ENCODE assay signal across 23 mouse cellular contexts in genomic region chr4:152168052-152168451, GRCm38 (mm10). TPM values are rescaled to one million over a fixed set of nuclear protein-coding genes. Genes with fewer than 3 reads are reported as not detected.
DNase-seq lines count a peak whose midpoint lies in the region; ATAC-seq and TF ChIP-seq lines count a peak whose summit lies in the region.
"Had no signal": no experiment of that assay in that cellular context is flagged by ENCODE, and none has a peak within 500 bp of the region (broad histone marks: within the 10 kb centered on the region; RNA-seq: fewer than 3 reads in every experiment).

No protein-coding gene starts in this region.

- H3K27me3 ChIP-seq in forebrain, embryonic 14.5 days (replicated peaks; ENCODE audit: control insufficient read depth, insufficient read depth, low read length): 0 out of 2 replicates have a peak, but pooled peaks cover under 1% of the 10 kb centered on the region
- H3K27me3 ChIP-seq in forebrain, embryonic 11.5 days (ENCODE audit: control insufficient read depth, insufficient read depth, low read length): no peaks in the 10 kb centered on the region
- peaks cover 4% of the 10 kb centered on the region; the same call in 1 of the 2 replicates for H3K27me3 ChIP-seq in midbrain, postnatal 0 days (ENCODE audit: insufficient read depth, low read length)
- peaks cover 31% of the 10 kb centered on the region for H3K27me3 ChIP-seq in midbrain, embryonic 10.5 days (ENCODE audit: low read depth, poor library complexity, severe bottlenecking)
- no peaks in the 10 kb centered on the region for H3K27me3 ChIP-seq in forebrain, embryonic 16.5 days (replicated peaks; ENCODE audit: control insufficient read depth, insufficient read depth, low read length)

- 0 out of 2 replicates have a peak, but pooled peaks cover 2% of the 10 kb centered on the region for H3K4me1 ChIP-seq in forebrain, embryonic 14.5 days (ENCODE audit: control insufficient read depth, insufficient read depth, low read length)
- H3K4me1 ChIP-seq in forebrain, embryonic 11.5 days (replicated peaks; ENCODE audit: control insufficient read depth, insufficient read depth, low read length): no peaks in the 10 kb centered on the region
- H3K4me1 ChIP-seq in midbrain, postnatal 0 days (ENCODE audit: insufficient read depth, low read length): no peaks in the 10 kb centered on the region
- H3K4me1 ChIP-seq in midbrain, embryonic 10.5 days: no peaks in the 10 kb centered on the region
- H3K4me1 ChIP-seq in forebrain, embryonic 16.5 days (replicated peaks; ENCODE audit: control insufficient read depth, insufficient read depth, low read length): 0 out of 2 replicates have a peak, but pooled peaks cover 3% of the 10 kb centered on the region
- H3K4me1 ChIP-seq: embryonic facial prominence, embryonic 12.5 days had no signal

- ATAC-seq in forebrain, embryonic 14.5 days: peak; percentile 65
- ATAC-seq in forebrain, embryonic 11.5 days (replicated peaks; ENCODE audit: low FRiP score): no peak
- no peak for ATAC-seq in midbrain, postnatal 0 days (ENCODE audit: low FRiP score)
- peak; percentile 73 for ATAC-seq in forebrain, embryonic 16.5 days

- H3K27ac ChIP-seq in forebrain, embryonic 14.5 days (ENCODE audit: low read depth, low read length): peak overlapping the region; percentile 21; the same call in 1 of the 2 replicates
- H3K27ac ChIP-seq in forebrain, embryonic 11.5 days (ENCODE audit: low read depth, low read length): no peak overlapping the region
- no peak overlapping the region for H3K27ac ChIP-seq in midbrain, postnatal 0 days (ENCODE audit: low read depth, low read length)
- no peak overlapping the region for H3K27ac ChIP-seq in midbrain, embryonic 10.5 days (replicated peaks)
- no peak overlapping the region for H3K27ac ChIP-seq in forebrain, embryonic 16.5 days (ENCODE audit: low read length)
- H3K27ac ChIP-seq: embryonic facial prominence, embryonic 12.5 days; hindbrain, embryonic 15.5 days; left cerebral cortex, adult 2 months; limb, embryonic 10.5 days had no signal

- WGBS in forebrain, embryonic 14.5 days: 41% methylated on average over 8 of the region's 8 CpGs
- WGBS in forebrain, embryonic 11.5 days: 71% methylated on average over 8 of the region's 8 CpGs
- WGBS in midbrain, postnatal 0 days: 45% methylated on average over 8 of the region's 8 CpGs
- 67% methylated on average over 8 of the region's 8 CpGs for WGBS in midbrain, embryonic 10.5 days
- WGBS in forebrain, embryonic 16.5 days: 24% methylated on average over 8 of the region's 8 CpGs

- no peaks in the 10 kb centered on the region for H3K9me3 ChIP-seq in forebrain, embryonic 14.5 days (replicated peaks; ENCODE audit: control insufficient read depth, low read length)
- no peaks in the 10 kb centered on the region; the same call in 1 of the 2 replicates for H3K9me3 ChIP-seq in forebrain, embryonic 11.5 days (ENCODE audit: control insufficient read depth, low read length)
- no peaks in the 10 kb centered on the region for H3K9me3 ChIP-seq in midbrain, postnatal 0 days (ENCODE audit: low read length)
- H3K9me3 ChIP-seq in midbrain, embryonic 10.5 days (replicated peaks): 0 out of 2 replicates have a peak, but pooled peaks cover 4% of the 10 kb centered on the region
- 0 out of 2 replicates have a peak, but pooled peaks cover 2% of the 10 kb centered on the region for H3K9me3 ChIP-seq in forebrain, embryonic 16.5 days (ENCODE audit: control insufficient read depth, low read length)
- H3K9me3 ChIP-seq: hindbrain, embryonic 15.5 days; limb, embryonic 10.5 days had no signal

- no peaks in the 10 kb centered on the region for H3K36me3 ChIP-seq in forebrain, embryonic 14.5 days (ENCODE audit: control insufficient read depth, insufficient read depth, low read length)
- no peaks in the 10 kb centered on the region for H3K36me3 ChIP-seq in forebrain, embryonic 11.5 days (ENCODE audit: control insufficient read depth, insufficient read depth, low read length)
- no peaks in the 10 kb centered on the region for H3K36me3 ChIP-seq in midbrain, postnatal 0 days (ENCODE audit: insufficient read depth, low read length)
- H3K36me3 ChIP-seq in midbrain, embryonic 10.5 days: no peaks in the 10 kb centered on the region
- no peaks in the 10 kb centered on the region for H3K36me3 ChIP-seq in forebrain, embryonic 16.5 days (ENCODE audit: control insufficient read depth, insufficient read depth)
- H3K36me3 ChIP-seq: embryonic facial prominence, embryonic 12.5 days; hindbrain, embryonic 15.5 days; limb, embryonic 10.5 days had no signal

- TF ChIP-seq CTCF in midbrain, postnatal 0 days (IDR thresholded peaks at IDR 0.05): no peak

- no peak overlapping the region for H3K4me3 ChIP-seq in forebrain, embryonic 14.5 days (ENCODE audit: low read depth, low read length)
- no peak overlapping the region for H3K4me3 ChIP-seq in forebrain, embryonic 11.5 days (ENCODE audit: low read depth, low read length)
- H3K4me3 ChIP-seq in midbrain, postnatal 0 days (ENCODE audit: low read depth, low read length): no peak overlapping the region
- H3K4me3 ChIP-seq in midbrain, embryonic 10.5 days: no peak overlapping the region
- H3K4me3 ChIP-seq in forebrain, embryonic 16.5 days (replicated peaks; ENCODE audit: low read length): no peak overlapping the region
- H3K4me3 ChIP-seq: embryonic facial prominence, embryonic 12.5 days; hindbrain, embryonic 15.5 days; left cerebral cortex, adult 2 months; limb, embryonic 10.5 days had no signal

- H3K9ac ChIP-seq in forebrain, embryonic 14.5 days (ENCODE audit: low read length): no peak overlapping the region
- H3K9ac ChIP-seq in forebrain, embryonic 11.5 days (ENCODE audit: low read length): no peak overlapping the region
- H3K9ac ChIP-seq in midbrain, postnatal 0 days (replicated peaks; ENCODE audit: low read length, poor library complexity, severe bottlenecking): no peak overlapping the region; the same call in 1 of the 2 replicates
- no peak overlapping the region for H3K9ac ChIP-seq in forebrain, embryonic 16.5 days (replicated peaks; ENCODE audit: low read depth, low read length)
- H3K9ac ChIP-seq: embryonic facial prominence, embryonic 12.5 days; hindbrain, embryonic 15.5 days had no signal

- peak; percentile 62 for DNase-seq in forebrain, embryonic 14.5 days (ENCODE audit: low spot score)
- no peak for DNase-seq in forebrain, embryonic 11.5 days (ENCODE audit: low spot score)
- DNase-seq in midbrain, postnatal 0 days (ENCODE audit: low spot score): peak; percentile 45
- no peak for DNase-seq in midbrain, embryonic 10.5 days (ENCODE audit: low spot score)
- peak; percentile 55 to 74 for DNase-seq in lung, postnatal 4 days
- no peak for DNase-seq in kidney, adult 9 months
- DNase-seq: heart, postnatal 14 days; kidney, adult 18-20 months; kidney, postnatal 14 days; right cerebral cortex, postnatal 4 days; thymus, adult 18-20 months had no signal

- no peak overlapping the region for H3K4me2 ChIP-seq in forebrain, embryonic 14.5 days (ENCODE audit: low read length)
- no peak overlapping the region for H3K4me2 ChIP-seq in forebrain, embryonic 11.5 days (ENCODE audit: low read depth, low read length, severe bottlenecking)
- H3K4me2 ChIP-seq in midbrain, postnatal 0 days (ENCODE audit: low read depth, low read length, poor library complexity, severe bottlenecking): no peak overlapping the region
- H3K4me2 ChIP-seq in forebrain, embryonic 16.5 days (ENCODE audit: low read length): no peak overlapping the region
- H3K4me2 ChIP-seq: embryonic facial prominence, embryonic 12.5 days; heart, embryonic 11.5 days; hindbrain, embryonic 15.5 days; liver, embryonic 11.5 days had no signal

RNA-seq across cellular contexts. Expression of gene Hes2, which starts 9.4 kb away (rescaled TPM):
- polyA plus RNA-seq in forebrain, embryonic 14.5 days (2014; fragmentation: Nextera tagmentation; extraction: Ambion mirVana): not detected in 2 replicates
- not detected in 2 replicates for polyA plus RNA-seq in forebrain, embryonic 11.5 days (2014; fragmentation: Nextera tagmentation; extraction: Ambion mirVana)
- total RNA-seq in midbrain, postnatal 0 days (2014; rRNA removed): not detected in 2 replicates
- polyA plus RNA-seq in midbrain, postnatal 0 days (2015; fragmentation: Nextera tagmentation; extraction: Ambion mirVana): not detected in 2 replicates
- polyA plus RNA-seq in midbrain, embryonic 10.5 days (2016; fragmentation: Nextera tagmentation; extraction: Ambion mirVana): 0.79 and 1.3 TPM in 2 replicates
- polyA plus RNA-seq in forebrain, embryonic 16.5 days (2015; fragmentation: Nextera tagmentation; extraction: Ambion mirVana): not detected in 2 replicates
- total RNA-seq: common myeloid progenitor, adult 5-6 weeks; gastrocnemius, postnatal 4 days; heart, postnatal 14 days; left cerebral cortex, adult 2 months; megakaryocyte progenitor cell, adult 5-6 weeks had no signal
- polyA plus RNA-seq: C2C12; embryonic facial prominence, embryonic 12.5 days; hindbrain, embryonic 15.5 days; limb, embryonic 10.5 days; liver, embryonic 11.5 days; neural tube, embryonic 14.5 days had no signal

RNA-seq across cellular contexts. Expression of gene Acot7, which starts 9.9 kb away (rescaled TPM):
- polyA plus RNA-seq in forebrain, embryonic 14.5 days (2014; fragmentation: Nextera tagmentation; extraction: Ambion mirVana): 168 and 208 TPM in 2 replicates
- polyA plus RNA-seq in forebrain, embryonic 11.5 days (2014; fragmentation: Nextera tagmentation; extraction: Ambion mirVana): 75.1 and 77.8 TPM in 2 replicates
- 228 and 259 TPM in 2 replicates for total RNA-seq in midbrain, postnatal 0 days (2014; rRNA removed)
- polyA plus RNA-seq in midbrain, postnatal 0 days (2015; fragmentation: Nextera tagmentation; extraction: Ambion mirVana): 510 and 544 TPM in 2 replicates
- polyA plus RNA-seq in midbrain, embryonic 10.5 days (2016; fragmentation: Nextera tagmentation; extraction: Ambion mirVana): 85.7 and 99.7 TPM in 2 replicates
- polyA plus RNA-seq in forebrain, embryonic 16.5 days (2015; fragmentation: Nextera tagmentation; extraction: Ambion mirVana): 210 and 269 TPM in 2 replicates

RNA-seq across cellular contexts. Expression of gene Espn, which starts 15.9 kb away (rescaled TPM):
- 0.19 TPM in 1 of 2 replicates, not detected in the other for polyA plus RNA-seq in forebrain, embryonic 14.5 days (2014; fragmentation: Nextera tagmentation; extraction: Ambion mirVana)
- 0.90 and 1.2 TPM in 2 replicates for polyA plus RNA-seq in forebrain, embryonic 11.5 days (2014; fragmentation: Nextera tagmentation; extraction: Ambion mirVana)
- total RNA-seq in midbrain, postnatal 0 days (2014; rRNA removed): 0.22 and 0.42 TPM in 2 replicates
- polyA plus RNA-seq in midbrain, postnatal 0 days (2015; fragmentation: Nextera tagmentation; extraction: Ambion mirVana): 0.22 and 0.53 TPM in 2 replicates
- polyA plus RNA-seq in midbrain, embryonic 10.5 days (2016; fragmentation: Nextera tagmentation; extraction: Ambion mirVana): 0.94 and 1.4 TPM in 2 replicates
- 0.08 and 0.12 TPM in 2 replicates for polyA plus RNA-seq in forebrain, embryonic 16.5 days (2015; fragmentation: Nextera tagmentation; extraction: Ambion mirVana)

RNA-seq across cellular contexts. Expression of gene Tnfrsf25, which starts 52.3 kb away (rescaled TPM):
- 0.62 and 1.3 TPM in 2 replicates for polyA plus RNA-seq in forebrain, embryonic 14.5 days (2014; fragmentation: Nextera tagmentation; extraction: Ambion mirVana)
- polyA plus RNA-seq in forebrain, embryonic 11.5 days (2014; fragmentation: Nextera tagmentation; extraction: Ambion mirVana): 0.49 TPM in 1 of 2 replicates, not detected in the other
- 0.99 and 2.0 TPM in 2 replicates for total RNA-seq in midbrain, postnatal 0 days (2014; rRNA removed)
- 0.38 and 0.49 TPM in 2 replicates for polyA plus RNA-seq in midbrain, postnatal 0 days (2015; fragmentation: Nextera tagmentation; extraction: Ambion mirVana)
- polyA plus RNA-seq in midbrain, embryonic 10.5 days (2016; fragmentation: Nextera tagmentation; extraction: Ambion mirVana): 0.47 and 1.0 TPM in 2 replicates
- 0.97 and 1.5 TPM in 2 replicates for polyA plus RNA-seq in forebrain, embryonic 16.5 days (2015; fragmentation: Nextera tagmentation; extraction: Ambion mirVana)
- total RNA-seq: common myeloid progenitor, adult 5-6 weeks had no signal

Comparison
In these comparisons a context has a peak if more than half of its experiments do, and no peak if none do; other contexts are left out.
1. ATAC-seq: peak in forebrain, embryonic 14.5 days (single experiment) and forebrain, embryonic 16.5 days (single experiment); none in forebrain, embryonic 11.5 days (single experiment) and midbrain, postnatal 0 days (single experiment).
2. DNase-seq: peak in forebrain, embryonic 14.5 days (single experiment), midbrain, postnatal 0 days (single experiment) and lung, postnatal 4 days (2 of 2); none in forebrain, embryonic 11.5 days (single experiment), midbrain, embryonic 10.5 days (single experiment) and kidney, adult 9 months (single experiment).